Mouse (Mus musculus) testis, adult 2 months (tissue): ENCODE data around the gene Rhot2. TPM values are rescaled to one million over a fixed set of nuclear protein-coding genes. Genes with fewer than 3 reads are reported as not detected.

Experiments
- H3K27ac ChIP-seq: fragments of 200-500 bp; 2 replicates; pipeline ENCODE4 v1.5.1; 2012; ENCODE audit warnings: low read depth, low read length; ENCODE audit not compliant: control insufficient read depth, insufficient read depth
- H3K27me3 ChIP-seq: fragments of 200-500 bp; 2 replicates; pipeline ENCODE4 v1.6.1; 2012; ENCODE audit warnings: mild to moderate bottlenecking, low read length, moderate library complexity; ENCODE audit not compliant: control insufficient read depth, insufficient read depth
- H3K36me3 ChIP-seq: fragments of 200-500 bp; 2 replicates; pipeline ENCODE4 v1.6.1; 2012; ENCODE audit warnings: mild to moderate bottlenecking, low read length; ENCODE audit not compliant: control insufficient read depth, insufficient read depth
- H3K4me1 ChIP-seq: fragments of 200-500 bp; 2 replicates; pipeline ENCODE4 v1.6.1; 2012; ENCODE audit warnings: low read length; ENCODE audit not compliant: control insufficient read depth, insufficient read depth
- H3K4me3 ChIP-seq: fragments of 200-500 bp; 2 replicates; pipeline ENCODE4 v1.5.1; 2012; ENCODE audit warnings: low read depth, mild to moderate bottlenecking, low read length, moderate library complexity, mixed read lengths; ENCODE audit not compliant: control insufficient read depth
- CTCF ChIP-seq: fragments of 200-500 bp; IDR thresholded peaks from 2 replicates; pipeline ENCODE4 v1.5.1; 2012; ENCODE audit warnings: low read depth, mild to moderate bottlenecking, inconsistent platforms, low read length, moderate library complexity; ENCODE audit not compliant: control insufficient read depth, insufficient read depth, insufficient replicate concordance
- POLR2A ChIP-seq: fragments of 200-500 bp; IDR thresholded peaks from 2 replicates; pipeline ENCODE4 v1.6.1; 2012; ENCODE audit warnings: low read depth, mild to moderate bottlenecking, inconsistent platforms, low read length, moderate library complexity; ENCODE audit not compliant: control insufficient read depth
- polyA plus RNA-seq: library from polyadenylated mRNA; depleted of rRNA; stranded (reverse); fragments of >200 nt; gene quantifications from 2 replicates; pipeline ENCODE4 v1.2.3, GENCODE M21; 2012

The Rhot2 gene
- polyA plus RNA-seq, 1 experiment = 37.5 TPM

- H3K27me3 ChIP-seq = no peaks in the 10 kb centered on the region
- TF ChIP-seq POLR2A (no peak), CTCF (no peak)
- no peak overlapping the region for H3K27ac ChIP-seq
- no peak overlapping the region for H3K4me3 ChIP-seq
- H3K4me1 ChIP-seq = peaks cover 26% of the 10 kb centered on the region
- no peaks in the 10 kb centered on the region for H3K36me3 ChIP-seq
Measured at GRCm38 (mm10) chr17:25838904-25839303, 5.7 kb downstream of the Rhot2 start.

DNA sequence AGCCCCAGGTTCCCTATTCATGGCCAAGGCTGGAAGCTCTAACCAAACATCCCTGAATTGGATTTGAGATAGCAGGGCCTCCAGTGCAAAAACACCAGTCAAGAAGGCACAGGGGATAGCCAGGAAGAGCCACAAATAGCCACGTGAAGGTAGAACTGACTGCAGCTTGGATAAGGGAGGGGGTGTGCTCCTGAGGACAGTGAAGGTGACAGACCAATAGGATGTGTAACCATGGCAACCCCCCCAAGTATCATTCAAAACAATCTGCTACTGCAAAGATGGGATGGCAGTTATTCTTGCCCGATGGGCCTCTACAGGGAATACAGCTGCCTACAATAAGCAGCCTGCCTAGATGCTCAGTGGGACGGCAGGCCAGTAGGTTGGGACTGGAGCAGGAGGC, 7.1 kb downstream of the Rhot2 start:
- Histone ChIP-seq H3K4me1 (peaks cover 31% of the 10 kb centered on the region), H3K27ac (peak overlapping the region; percentile 23), H3K27me3 (no peaks in the 10 kb centered on the region), H3K36me3 (no peaks in the 10 kb centered on the region), H3K4me3 (no peak overlapping the region)
- no peak for TF ChIP-seq POLR2A
- TF ChIP-seq CTCF = no peak

- no peaks in the 10 kb centered on the region for H3K36me3 ChIP-seq
Measured at GRCm38 (mm10) chr17:25837076-25837410, 7.6 kb downstream of the Rhot2 start, which contains the start of gene Rhbdl1. Gene Rhbdl1 (minus strand): TSS chr17:25837295.

DNA sequence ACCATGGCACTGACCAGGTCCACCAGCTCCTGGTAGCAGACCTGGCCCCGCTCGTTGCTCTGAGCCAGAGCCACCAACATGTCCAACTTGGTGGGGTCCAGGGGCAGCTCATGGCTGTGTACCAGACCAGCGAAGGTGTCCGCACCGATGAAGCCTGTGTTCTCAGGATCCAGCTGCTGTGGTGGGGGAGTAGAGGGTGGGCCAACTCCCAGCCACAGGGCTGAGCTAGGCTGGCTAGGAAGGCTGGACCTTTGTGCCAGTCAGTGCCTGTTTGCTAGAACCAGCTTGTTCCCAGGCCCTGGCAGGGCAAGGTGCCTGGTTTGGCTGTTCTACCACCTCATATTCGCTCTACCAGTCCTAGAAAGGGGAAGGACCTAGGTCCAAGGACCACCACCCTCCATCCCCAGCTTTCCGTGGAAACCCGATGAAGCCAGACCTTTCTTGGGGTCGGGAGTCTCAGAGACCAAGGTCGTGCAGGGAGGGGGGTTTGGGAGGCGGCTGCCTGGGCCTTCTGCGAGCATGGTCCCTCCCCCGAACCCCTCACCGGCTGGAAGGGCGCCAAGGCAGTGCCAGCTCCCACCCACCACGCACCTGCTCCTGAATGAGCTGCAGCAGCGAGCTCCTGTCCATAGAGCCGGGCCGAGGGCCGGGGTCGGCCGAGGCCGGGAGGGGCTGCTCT, 8.1 kb downstream of the Rhot2 start:
- Histone ChIP-seq H3K27me3 (no peaks in the 10 kb centered on the region), H3K27ac (peak overlapping the region; percentile 0), H3K4me1 (peaks cover 38% of the 10 kb centered on the region), H3K4me3 (peak overlapping the region; percentile 30), H3K36me3 (no peaks in the 10 kb centered on the region)
- TF ChIP-seq POLR2A = no peak
- no peak for TF ChIP-seq CTCF

More at GRCm38 (mm10) chr17:25837076-25837410, 7.6 kb downstream of the Rhot2 start, which contains the start of gene Rhbdl1:
- TF ChIP-seq POLR2A (no peak), CTCF (no peak)
- Histone ChIP-seq H3K4me3 (peak within 1 kb of the TSS; percentile 30), H3K27me3 (no peaks in the 10 kb centered on the region), H3K4me1 (peaks cover 33% of the 10 kb centered on the region), H3K27ac (peak within 1 kb of the TSS; percentile 23)

GRCm38 (mm10) chr17:25835816-25836215, 8.8 kb downstream of the Rhot2 start:
- H3K27ac ChIP-seq = no peak overlapping the region
- no peaks in the 10 kb centered on the region for H3K27me3 ChIP-seq
- peaks cover 40% of the 10 kb centered on the region for H3K4me1 ChIP-seq
- TF ChIP-seq POLR2A = peak; percentile 41; the same call in 1 of the 2 replicates
- TF ChIP-seq CTCF = no peak
- H3K4me3 ChIP-seq = no peak overlapping the region
- no peaks in the 10 kb centered on the region for H3K36me3 ChIP-seq

DNA sequence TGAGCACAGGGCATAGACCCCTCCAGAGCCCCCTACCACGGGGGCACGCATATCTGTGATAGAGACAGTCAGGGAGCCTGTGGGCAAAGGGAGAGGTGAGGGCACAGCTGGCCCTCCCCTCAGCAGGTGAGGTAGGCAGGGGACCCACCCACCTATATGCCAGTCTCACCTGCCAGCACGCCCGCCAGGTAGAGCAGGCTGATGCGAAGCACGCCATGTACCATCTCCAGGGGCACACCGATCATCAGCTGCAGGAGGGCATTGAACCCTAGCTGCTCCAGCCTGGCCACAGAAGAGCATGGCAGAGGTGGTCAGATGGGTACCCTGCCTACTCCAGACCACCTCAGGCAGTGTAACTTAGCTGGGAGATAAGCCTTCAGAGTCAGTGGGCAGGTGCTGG, 9.3 kb downstream of the Rhot2 start:
- Histone ChIP-seq H3K4me3 (no peak overlapping the region), H3K36me3 (no peaks in the 10 kb centered on the region), H3K4me1 (peaks cover 40% of the 10 kb centered on the region), H3K27ac (no peak overlapping the region), H3K27me3 (no peaks in the 10 kb centered on the region)
- no peak for TF ChIP-seq CTCF
- TF ChIP-seq POLR2A = no peak

GRCm38 (mm10) chr17:25834595-25835222, 9.9 kb downstream of the Rhot2 start:
- H3K27ac ChIP-seq = no peak overlapping the region
- H3K27me3 ChIP-seq = no peaks in the 10 kb centered on the region
- no peak for TF ChIP-seq POLR2A
- no peaks in the 10 kb centered on the region for H3K36me3 ChIP-seq
- H3K4me1 ChIP-seq = peaks cover 40% of the 10 kb centered on the region
- no peak overlapping the region for H3K4me3 ChIP-seq
